Mouse (Mus musculus) C2C12 (cell line): ENCODE results near the gene Msln.

Experiments used
- CEBPB ChIP-seq: IDR thresholded peaks from one replicate; pipeline ENCODE4 v1.6.1; 2011; ENCODE audit warnings: low read depth, mild to moderate bottlenecking, control low read depth, moderate library complexity
- CTCF ChIP-seq: IDR thresholded peaks from one replicate; pipeline ENCODE4 v1.5.1; 2011; ENCODE audit not compliant: control insufficient read depth, insufficient read depth, insufficient read length
- MAX ChIP-seq: IDR thresholded peaks from one replicate; pipeline ENCODE4 v1.6.1; 2011; ENCODE audit warnings: mild to moderate bottlenecking, control low read depth
- MYOG ChIP-seq: IDR thresholded peaks from one replicate; pipeline ENCODE4 v1.6.1; 2011; ENCODE audit not compliant: control insufficient read depth, insufficient read length; ENCODE audit errors: extremely low read depth
- USF1 ChIP-seq: IDR thresholded peaks from one replicate; pipeline ENCODE4 v1.6.1; 2011; ENCODE audit warnings: low read depth, mild to moderate bottlenecking, control low read depth, moderate library complexity

GRCm38 (mm10) chr17:25738861-25739260, 15.3 kb downstream of the Msln start:
- TF ChIP-seq CTCF = no peak
- TF ChIP-seq MYOG = no peak
- no peak for TF ChIP-seq MAX
- no peak for TF ChIP-seq CEBPB
- no peak for TF ChIP-seq USF1
